Mouse (Mus musculus): ENCODE measurements around the gene Gm20532.

- no peak for TF ChIP-seq CTCF (IDR thresholded peaks at IDR 0.05; ENCODE audit: insufficient read depth, low read length)
- no peak for TF ChIP-seq POLR2A (IDR thresholded peaks at IDR 0.05; ENCODE audit: borderline replicate concordance, extremely low read depth, low read depth, low read length)
These were observed 16.2 kb downstream of the Gm20532 start for GRCm38 (mm10) chr2:26602631-26603030.

Measured in lung, adult 2 months (tissue).